Mouse (Mus musculus): ENCODE measurements around the gene Lrfn1.
"Not testable (repeated sequence)": the region's sequence is repeated elsewhere in the genome, so short reads cannot be mapped to it uniquely, and the experiment has no call there.

The Lrfn1 gene

GRCm38 (mm10) chr7:28447101-28447830, 4.5 kb upstream of the Lrfn1 start:
- DNase-seq (ENCODE audit: low read depth, low spot score), result no peak

GRCm38 (mm10) chr7:28447865-28448820, 3.6 kb upstream of the Lrfn1 start:
- DNase-seq (ENCODE audit: low read depth, low spot score), result no peak

- no peak for DNase-seq (ENCODE audit: low read depth, low spot score)
Observed at GRCm38 (mm10) chr7:28452361-28453005, 703 bp downstream of the Lrfn1 start.

GRCm38 (mm10) chr7:28460361-28460760, 8.6 kb downstream of the Lrfn1 start:
- DNase-seq (ENCODE audit: low read depth, low spot score), result no peak

GRCm38 (mm10) chr7:28462769-28463168, 11.0 kb downstream of the Lrfn1 start:
- no peak for DNase-seq (ENCODE audit: low read depth, low spot score)

GRCm38 (mm10) chr7:28464416-28465212, 12.8 kb downstream of the Lrfn1 start:
- peak; percentile 6 for DNase-seq (ENCODE audit: low read depth, low spot score)

GRCm38 (mm10) chr7:28466721-28467212, 15.0 kb downstream of the Lrfn1 start:
- DNase-seq (ENCODE audit: low read depth, low spot score), result no peak

- DNase-seq (ENCODE audit: low read depth, low spot score), result no peak
Observed at GRCm38 (mm10) chr7:28467213-28467751, 15.5 kb downstream of the Lrfn1 start.

GRCm38 (mm10) chr7:28476191-28476590, 24.4 kb downstream of the Lrfn1 start:
- DNase-seq (ENCODE audit: low read depth, low spot score), result no peak

GRCm38 (mm10) chr7:28477363-28477762, 25.6 kb downstream of the Lrfn1 start:
- DNase-seq (ENCODE audit: low read depth, low spot score), result no peak

- no peak for DNase-seq (ENCODE audit: low read depth, low spot score)
Observed at GRCm38 (mm10) chr7:28478854-28479253, 27.1 kb downstream of the Lrfn1 start.

GRCm38 (mm10) chr7:28482854-28483253, 31.1 kb downstream of the Lrfn1 start:
- DNase-seq (ENCODE audit: low read depth, low spot score), result no peak

- no peak for DNase-seq (ENCODE audit: low read depth, low spot score)
Observed at GRCm38 (mm10) chr7:28484192-28484591, 32.4 kb downstream of the Lrfn1 start.

- DNase-seq (ENCODE audit: low read depth, low spot score), result peak; percentile 21
Observed at GRCm38 (mm10) chr7:28488030-28488491, 36.3 kb downstream of the Lrfn1 start.

- DNase-seq (ENCODE audit: low read depth, low spot score), result peak; percentile 6
Observed at GRCm38 (mm10) chr7:28490410-28490809, 38.6 kb downstream of the Lrfn1 start.

GRCm38 (mm10) chr7:28490903-28491302, 39.1 kb downstream of the Lrfn1 start:
- no peak for DNase-seq (ENCODE audit: low read depth, low spot score)

GRCm38 (mm10) chr7:28492310-28492709, 40.5 kb downstream of the Lrfn1 start:
- DNase-seq (ENCODE audit: low read depth, low spot score), result no peak

GRCm38 (mm10) chr7:28495426-28495825, 43.6 kb downstream of the Lrfn1 start:
- no peak for DNase-seq (ENCODE audit: low read depth, low spot score)

- peak; percentile 31 for DNase-seq (ENCODE audit: low read depth, low spot score)
Observed at GRCm38 (mm10) chr7:28505585-28505984, 53.8 kb downstream of the Lrfn1 start.

- not testable (repeated sequence) for DNase-seq (ENCODE audit: low read depth, low spot score)
Observed at GRCm38 (mm10) chr7:28509121-28509520, 57.3 kb downstream of the Lrfn1 start.
